Mouse (Mus musculus) lung, adult 2 months (tissue): ENCODE measurements around the gene Tacstd2.

Experiments
- CTCF ChIP-seq: fragments of 200-500 bp; IDR thresholded peaks from 2 replicates; pipeline ENCODE4 v1.5.1; 2011; ENCODE audit warnings: mild to moderate bottlenecking, low read length, control low read depth; ENCODE audit not compliant: insufficient read depth
- POLR2A ChIP-seq: fragments of 200-500 bp; IDR thresholded peaks from 2 replicates; pipeline ENCODE4 v1.6.1; 2011; ENCODE audit warnings: low read depth, mild to moderate bottlenecking, control low read depth, low read length, borderline replicate concordance; ENCODE audit errors: extremely low read depth

DNA sequence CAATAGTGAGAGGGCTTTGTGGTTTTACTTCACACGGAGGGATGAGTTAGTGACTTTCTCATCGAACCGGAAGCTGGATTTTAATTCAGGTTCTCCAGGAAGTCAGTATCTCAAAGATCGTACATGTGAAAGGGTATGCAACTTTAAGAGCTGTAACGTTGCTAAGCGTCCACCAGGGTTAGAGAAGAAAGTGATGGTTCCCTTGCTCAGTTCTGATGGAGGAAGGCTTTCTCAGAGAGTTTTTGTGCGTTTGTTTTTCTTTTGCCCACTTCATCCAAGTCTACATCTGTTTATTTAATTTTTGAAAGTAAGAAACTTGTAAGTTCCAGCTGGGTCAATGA lies 3.8 kb downstream of the Tacstd2 start:
- TF ChIP-seq CTCF (no peak), POLR2A (no peak)
